Mouse (Mus musculus): Measurements from ENCODE around the gene Pradc1. TPM values are rescaled to one million over a fixed set of nuclear protein-coding genes. Genes with fewer than 3 reads are reported as not detected.

Gene Pradc1
- polyA plus RNA-seq, 1 experiment from 2014 or later: 23.7 TPM

DNA sequence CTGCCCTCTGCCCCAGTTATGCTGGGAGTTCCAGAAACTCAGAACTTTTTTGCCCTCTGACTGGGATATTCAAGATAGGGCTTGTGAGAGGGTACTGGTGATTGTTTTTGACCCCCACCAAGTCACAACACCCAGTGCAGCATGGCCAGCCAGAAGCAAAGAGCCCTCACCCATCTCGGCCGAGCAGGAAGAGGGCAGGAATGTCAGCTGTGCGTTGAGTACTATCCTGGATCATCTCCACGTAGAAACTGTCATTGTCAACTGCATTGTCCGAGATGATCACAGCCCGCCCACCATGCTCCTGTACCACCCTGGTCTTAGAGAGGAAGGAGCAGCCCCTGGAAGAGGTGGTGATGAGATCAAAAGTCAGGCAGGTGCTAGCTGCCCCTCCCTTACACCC lies 4.4 kb downstream of the Pradc1 start:
- H3K27ac ChIP-seq (ENCODE audit: low read depth, low read length): no peak overlapping the region
- 85% methylated on average over 6 of the region's 6 CpGs for WGBS
- TF ChIP-seq CTCF (IDR thresholded peaks at IDR 0.05; ENCODE audit: low read depth): no peak

DNA sequence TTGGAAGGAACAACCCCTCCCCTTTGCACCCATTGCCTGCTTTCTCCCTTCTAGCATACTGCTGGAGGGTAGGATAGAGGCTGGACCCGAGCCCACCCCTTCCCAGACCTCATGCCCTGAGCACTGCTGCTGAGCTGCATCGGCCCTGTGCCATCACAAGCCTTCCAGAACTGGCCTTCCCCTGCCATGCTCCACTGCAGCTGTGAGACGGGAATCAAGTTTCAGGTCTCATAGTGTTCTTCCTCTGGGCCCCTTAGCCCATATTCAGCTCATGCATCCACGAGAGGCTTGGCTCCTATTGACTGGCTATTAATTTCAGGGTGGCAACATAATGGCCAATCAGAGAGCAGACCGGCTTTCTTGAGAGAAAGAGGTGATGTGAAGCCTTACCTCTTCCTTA lies 6.5 kb downstream of the Pradc1 start:
- no peak overlapping the region for H3K27ac ChIP-seq (ENCODE audit: low read depth, low read length)

More for the DNA sequence above, 4.4 kb downstream of the Pradc1 start:
- no peak overlapping the region for H3K4me3 ChIP-seq (ENCODE audit: low read depth, low read length)
- H3K27me3 ChIP-seq (replicated peaks; ENCODE audit: control insufficient read depth, insufficient read depth, low read length): no peaks in the 10 kb centered on the region
- no peaks in the 10 kb centered on the region for H3K9me3 ChIP-seq (ENCODE audit: control insufficient read depth)
- ATAC-seq: no peak
- H3K36me3 ChIP-seq (ENCODE audit: control insufficient read depth, insufficient read depth): peaks cover 27% of the 10 kb centered on the region
- H3K4me2 ChIP-seq (replicated peaks; ENCODE audit: low read depth): no peak overlapping the region
- no peak overlapping the region for H3K9ac ChIP-seq (ENCODE audit: low read depth, low read length)
- no peaks in the 10 kb centered on the region for H3K4me1 ChIP-seq (replicated peaks; ENCODE audit: control insufficient read depth, insufficient read depth, low read length)

DNA sequence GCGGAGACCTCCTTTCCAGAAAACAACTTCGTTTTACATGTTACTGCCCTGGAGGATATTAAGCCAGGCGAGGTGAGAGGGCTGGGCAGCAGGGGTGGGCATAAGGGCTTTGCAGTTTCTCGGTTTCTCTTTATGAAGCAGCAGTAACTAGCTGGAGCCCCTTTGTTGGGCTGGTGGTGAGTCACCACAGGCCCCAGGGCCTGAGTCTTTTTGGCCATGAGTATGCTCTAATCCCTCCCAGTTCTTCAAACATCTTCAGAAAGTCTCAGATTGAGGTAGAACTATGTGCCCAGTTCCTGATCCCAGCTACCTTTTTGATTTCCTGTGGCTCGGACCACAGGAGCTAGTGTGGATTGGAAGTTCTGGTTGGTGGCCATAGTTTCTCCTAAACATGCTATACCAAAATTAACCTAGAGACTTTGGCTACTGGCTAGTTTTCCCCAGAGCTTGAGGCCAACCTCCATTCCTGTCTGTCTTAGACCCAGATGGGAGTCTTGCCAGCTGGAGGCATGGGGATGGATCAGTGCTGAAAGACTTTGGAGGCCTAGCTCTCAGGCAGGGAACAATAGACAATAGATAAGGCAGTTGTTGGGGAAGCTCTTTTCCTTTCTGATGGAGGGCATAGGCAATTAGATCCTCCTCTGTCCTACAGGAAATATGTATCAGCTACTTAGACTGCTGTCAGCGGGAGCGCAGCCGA lies 7.4 kb downstream of the Pradc1 start:
- no peaks in the 10 kb centered on the region for H3K4me1 ChIP-seq (replicated peaks; ENCODE audit: control insufficient read depth, insufficient read depth, low read length)
- H3K9me3 ChIP-seq (ENCODE audit: control insufficient read depth): no peaks in the 10 kb centered on the region
- WGBS: 88% methylated on average over 8 of the region's 8 CpGs
- no peak for TF ChIP-seq CTCF (IDR thresholded peaks at IDR 0.05; ENCODE audit: low read depth)
- peaks cover 47% of the 10 kb centered on the region for H3K36me3 ChIP-seq (ENCODE audit: control insufficient read depth, insufficient read depth)
- no peak overlapping the region for H3K4me3 ChIP-seq (ENCODE audit: low read depth, low read length)
- H3K27ac ChIP-seq (ENCODE audit: low read depth, low read length): peak overlapping the region; percentile 62
- H3K9ac ChIP-seq (ENCODE audit: low read depth, low read length): no peak overlapping the region
- no peak overlapping the region for H3K4me2 ChIP-seq (replicated peaks; ENCODE audit: low read depth)
- H3K27me3 ChIP-seq (replicated peaks; ENCODE audit: control insufficient read depth, insufficient read depth, low read length): no peaks in the 10 kb centered on the region
- ATAC-seq: no peak

More for the DNA sequence above, 6.5 kb downstream of the Pradc1 start:
- Histone ChIP-seq H3K4me2 (replicated peaks; ENCODE audit: low read depth) (no peak overlapping the region), H3K27me3 (replicated peaks; ENCODE audit: control insufficient read depth, insufficient read depth, low read length) (no peaks in the 10 kb centered on the region), H3K9me3 (ENCODE audit: control insufficient read depth) (no peaks in the 10 kb centered on the region), H3K4me1 (replicated peaks; ENCODE audit: control insufficient read depth, insufficient read depth, low read length) (no peaks in the 10 kb centered on the region), H3K9ac (ENCODE audit: low read depth, low read length) (no peak overlapping the region), H3K36me3 (ENCODE audit: control insufficient read depth, insufficient read depth) (peaks cover 39% of the 10 kb centered on the region), H3K4me3 (ENCODE audit: low read depth, low read length) (no peak overlapping the region)
- 79% methylated on average over 5 of the region's 5 CpGs for WGBS
- no peak for TF ChIP-seq CTCF (IDR thresholded peaks at IDR 0.05; ENCODE audit: low read depth)
- no peak for ATAC-seq

DNA sequence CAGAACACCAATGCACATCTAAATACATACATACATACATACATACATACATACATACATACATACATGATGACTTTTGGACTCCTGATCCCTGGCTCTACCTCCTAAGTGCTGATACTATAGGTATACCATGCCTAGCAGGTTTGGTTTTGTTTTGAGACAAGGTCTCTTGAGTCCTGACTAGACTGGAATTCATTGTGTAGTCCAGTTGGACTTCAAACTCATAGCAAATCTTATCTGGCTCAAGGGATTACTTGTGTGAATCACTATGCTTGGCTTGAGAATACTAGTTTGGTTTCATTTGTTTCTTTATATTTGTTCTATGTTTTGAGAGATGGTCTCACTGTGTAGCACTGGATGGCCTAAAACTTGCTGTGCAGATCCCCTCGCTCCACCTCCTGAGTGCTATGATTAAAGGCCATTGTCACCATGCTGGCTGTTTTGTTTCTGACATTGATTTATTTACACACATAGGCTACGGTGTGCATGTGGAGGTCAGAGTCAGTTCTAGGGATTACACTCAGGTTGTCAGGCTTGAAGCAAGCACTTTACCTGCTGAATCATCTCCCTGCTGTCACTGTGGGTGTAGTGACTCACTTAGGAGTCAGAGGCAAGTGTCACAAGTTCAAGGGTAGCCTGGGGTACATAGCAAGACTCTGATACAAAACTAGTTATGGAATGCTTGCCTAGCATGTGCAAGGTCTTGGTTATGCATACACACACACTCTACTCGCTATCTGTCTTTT lies 8.1 kb downstream of the Pradc1 start:
- peaks cover 54% of the 10 kb centered on the region for H3K36me3 ChIP-seq (ENCODE audit: control insufficient read depth, insufficient read depth)

DNA sequence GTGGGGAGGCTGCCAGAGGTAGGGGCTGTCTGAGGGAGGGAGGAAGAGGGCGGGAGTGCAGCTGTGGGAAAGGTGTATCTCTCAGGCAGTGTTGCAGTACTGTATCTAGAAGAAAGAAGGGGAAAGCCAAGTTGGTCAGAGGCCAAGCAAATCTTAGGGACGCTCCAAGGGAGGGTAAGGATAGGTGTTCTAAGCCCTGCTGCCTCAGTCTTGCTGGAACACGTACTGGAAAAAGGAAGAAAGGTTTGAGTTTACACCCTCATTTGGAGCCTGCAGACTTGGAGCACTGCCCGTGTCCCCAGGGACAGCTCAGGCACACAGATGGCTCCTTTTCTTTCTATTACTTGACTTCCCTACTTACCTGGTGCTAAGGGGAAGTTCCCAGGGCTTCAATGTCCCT lies 10.6 kb downstream of the Pradc1 start:
- TF ChIP-seq CTCF (IDR thresholded peaks at IDR 0.05; ENCODE audit: low read depth): no peak
- H3K27ac ChIP-seq (ENCODE audit: low read depth, low read length): no peak overlapping the region
- no peak overlapping the region for H3K9ac ChIP-seq (ENCODE audit: low read depth, low read length)
- no peak for ATAC-seq
- no peaks in the 10 kb centered on the region for H3K4me1 ChIP-seq (replicated peaks; ENCODE audit: control insufficient read depth, insufficient read depth, low read length)
- WGBS: 97% methylated on average over 4 of the region's 4 CpGs
- no peak overlapping the region for H3K4me2 ChIP-seq (replicated peaks; ENCODE audit: low read depth)
- H3K4me3 ChIP-seq (ENCODE audit: low read depth, low read length): no peak overlapping the region
- no peaks in the 10 kb centered on the region for H3K27me3 ChIP-seq (replicated peaks; ENCODE audit: control insufficient read depth, insufficient read depth, low read length)
- no peaks in the 10 kb centered on the region for H3K9me3 ChIP-seq (ENCODE audit: control insufficient read depth)
- H3K36me3 ChIP-seq (ENCODE audit: control insufficient read depth, insufficient read depth): peaks cover 55% of the 10 kb centered on the region

More for the DNA sequence above, 8.1 kb downstream of the Pradc1 start:
- TF ChIP-seq CTCF (IDR thresholded peaks at IDR 0.05; ENCODE audit: low read depth): no peak
- no peak overlapping the region for H3K4me3 ChIP-seq (ENCODE audit: low read depth, low read length)
- no peaks in the 10 kb centered on the region for H3K9me3 ChIP-seq (ENCODE audit: control insufficient read depth)
- H3K4me1 ChIP-seq (replicated peaks; ENCODE audit: control insufficient read depth, insufficient read depth, low read length): no peaks in the 10 kb centered on the region
- peak overlapping the region; percentile 62 for H3K27ac ChIP-seq (ENCODE audit: low read depth, low read length)
- H3K4me2 ChIP-seq (replicated peaks; ENCODE audit: low read depth): no peak overlapping the region
- peak; percentile 77 for ATAC-seq
- no peaks in the 10 kb centered on the region for H3K27me3 ChIP-seq (replicated peaks; ENCODE audit: control insufficient read depth, insufficient read depth, low read length)
- H3K9ac ChIP-seq (ENCODE audit: low read depth, low read length): no peak overlapping the region
- WGBS: 73% methylated on average over 3 of the region's 3 CpGs

DNA sequence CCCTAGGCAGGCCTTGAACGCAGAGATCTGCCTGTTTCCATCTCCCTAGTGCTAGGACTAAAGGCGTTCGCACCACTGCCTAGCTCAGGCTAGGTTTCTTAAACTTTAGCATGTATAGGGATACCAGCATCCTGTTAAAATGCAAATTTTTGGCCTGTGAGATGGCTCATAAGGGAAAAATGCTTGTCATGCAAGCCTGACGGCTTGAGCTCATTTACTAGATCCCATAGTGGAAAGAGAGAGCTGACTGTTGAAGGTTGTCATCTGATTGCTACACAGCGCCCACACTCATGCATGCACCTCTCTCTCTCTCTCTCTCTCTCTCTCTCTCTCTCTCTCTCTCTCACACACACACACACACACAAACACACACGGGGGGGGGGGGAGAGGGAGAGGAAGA lies 15.1 kb downstream of the Pradc1 start:
- no peak overlapping the region for H3K27ac ChIP-seq (ENCODE audit: low read depth, low read length)
- no peaks in the 10 kb centered on the region for H3K27me3 ChIP-seq (replicated peaks; ENCODE audit: control insufficient read depth, insufficient read depth, low read length)
- no peak for TF ChIP-seq CTCF (IDR thresholded peaks at IDR 0.05; ENCODE audit: low read depth)
- no peaks in the 10 kb centered on the region for H3K4me1 ChIP-seq (replicated peaks; ENCODE audit: control insufficient read depth, insufficient read depth, low read length)
- no peak for ATAC-seq
- H3K4me2 ChIP-seq (replicated peaks; ENCODE audit: low read depth): no peak overlapping the region
- H3K9ac ChIP-seq (ENCODE audit: low read depth, low read length): no peak overlapping the region
- 90% methylated on average over 5 of the region's 6 CpGs for WGBS
- H3K4me3 ChIP-seq (ENCODE audit: low read depth, low read length): no peak overlapping the region
- H3K36me3 ChIP-seq (ENCODE audit: control insufficient read depth, insufficient read depth): peaks cover 33% of the 10 kb centered on the region
- H3K9me3 ChIP-seq (ENCODE audit: control insufficient read depth): no peaks in the 10 kb centered on the region
